Mouse (Mus musculus) midbrain, embryonic 13.5 days (tissue): ENCODE data around the gene Emp2. TPM values are rescaled to one million over a fixed set of nuclear protein-coding genes. Genes with fewer than 3 reads are reported as not detected.

ENCODE experiments used
- ATAC-seq: fragments of 200-750 bp; cut with Nextera tagmentation; 2 replicates; pipeline ENCODE4 v1.8.0; 2017; ENCODE audit warnings: mild to moderate bottlenecking, moderate TSS enrichment, moderate library complexity
- H3K27ac ChIP-seq: fragments of 300-500 bp; sonication (generic); 2 replicates; pipeline ENCODE4 v1.5.1; 2015; ENCODE audit warnings: inconsistent platforms, mild to moderate bottlenecking, moderate library complexity
- H3K27me3 ChIP-seq: fragments of 300-500 bp; sonication (generic); 2 replicates; pipeline ENCODE4 v1.6.1; 2015; ENCODE audit warnings: mild to moderate bottlenecking, inconsistent platforms
- H3K36me3 ChIP-seq: fragments of 300-500 bp; sonication (generic); 2 replicates; pipeline ENCODE4 v1.6.1; 2015; ENCODE audit warnings: mild to moderate bottlenecking, inconsistent platforms
- H3K4me1 ChIP-seq: fragments of 300-500 bp; sonication (generic); replicated peaks from 2 replicates; pipeline ENCODE4 v1.6.1; 2015; ENCODE audit warnings: inconsistent platforms
- H3K4me2 ChIP-seq: fragments of 300-500 bp; sonication (generic); replicated peaks from 2 replicates; pipeline ENCODE4 v1.6.1; 2015; ENCODE audit warnings: moderate library complexity, mild to moderate bottlenecking, inconsistent platforms
- H3K4me3 ChIP-seq: fragments of 300-500 bp; sonication (generic); replicated peaks from 2 replicates; pipeline ENCODE4 v1.5.1; 2015; ENCODE audit warnings: mild to moderate bottlenecking, inconsistent platforms
- H3K9ac ChIP-seq: fragments of 300-500 bp; sonication (generic); replicated peaks from 2 replicates; pipeline ENCODE4 v1.6.1; 2015; ENCODE audit warnings: mild to moderate bottlenecking, inconsistent platforms
- H3K9me3 ChIP-seq: fragments of 300-500 bp; sonication (generic); 2 replicates; pipeline ENCODE4 v1.6.1; 2016; ENCODE audit warnings: mild to moderate bottlenecking, inconsistent platforms
- WGBS: fragments of 180-500 bp; shearing (Covaris S2); methylation state at CpG from one replicate; pipeline ENCODE4 v1.1.7; 2015; 5-methylcytosine and 5-hydroxymethylcytosine counted together
- polyA plus RNA-seq: library from polyadenylated mRNA; unstranded; fragments of >200 nt; fragmentation: Nextera tagmentation; extraction: Ambion mirVana; gene quantifications from 2 replicates; pipeline ENCODE4 v1.2.1, GENCODE M21; 2015

Emp2 gene
- polyA plus RNA-seq, result 2.9 and 3.1 TPM in 2 replicates

DNA sequence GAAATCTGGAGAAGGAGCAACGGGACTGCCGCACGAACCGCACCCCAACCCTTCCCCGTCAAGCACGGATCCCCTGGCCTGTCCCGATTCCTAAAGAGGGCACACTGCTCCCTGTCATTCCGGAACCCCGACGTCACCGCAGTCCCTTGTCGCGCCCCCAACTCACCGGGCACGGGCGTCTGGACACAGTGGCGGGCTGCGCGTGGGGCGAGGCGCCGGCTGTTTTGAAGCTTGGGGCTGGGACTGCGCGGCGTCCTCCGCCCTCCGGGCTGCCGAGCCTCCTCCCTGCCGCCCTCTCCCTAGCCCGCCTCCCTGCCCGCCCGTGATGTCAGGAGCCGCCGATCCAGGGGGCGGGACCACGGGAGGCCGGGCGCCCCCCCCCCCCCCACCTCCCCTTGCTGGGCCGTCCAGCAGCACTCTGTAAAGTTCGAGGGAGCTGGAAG lies at the start of gene Emp2:
Emp2 (minus strand) TSS at position 323 of the 443 bp plus-strand sequence.
- Histone ChIP-seq H3K9ac (peak within 1 kb of the TSS; percentile 55), H3K27me3 (peaks cover 30% of the 10 kb centered on the region), H3K36me3 (no peaks in the 10 kb centered on the region), H3K27ac (no peak within 1 kb of the TSS), H3K4me3 (peak within 1 kb of the TSS; percentile 46), H3K4me1 (peaks cover 11% of the 10 kb centered on the region), H3K4me2 (peak within 1 kb of the TSS; percentile 81), H3K9me3 (no peaks in the 10 kb centered on the region)
- WGBS, result 0% methylated on average over 36 of the region's 40 CpGs
- ATAC-seq, result peak; percentile 79

DNA sequence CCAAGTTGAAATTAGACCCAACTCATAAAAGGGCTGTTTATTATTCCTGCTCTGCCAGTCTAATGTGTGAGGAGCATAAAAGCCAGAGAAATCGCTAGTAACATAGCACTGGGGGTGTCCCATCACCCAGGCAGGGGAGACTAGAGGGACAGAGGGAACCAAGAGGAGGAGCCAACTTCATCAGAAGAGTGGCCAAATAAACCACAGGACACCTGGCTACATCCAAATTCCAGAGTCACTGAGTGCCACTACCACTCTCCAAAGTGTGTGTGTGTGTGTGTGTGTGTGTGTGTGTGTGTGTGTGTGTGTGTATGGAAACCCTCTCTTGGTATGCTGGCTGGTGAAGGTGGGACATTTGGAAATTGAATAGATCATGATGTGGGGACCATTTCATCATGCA lies 49.3 kb upstream of the Emp2 start:
- H3K27ac ChIP-seq, result no peak overlapping the region
- peaks cover 3% of the 10 kb centered on the region; the same call in 1 of the 2 replicates for H3K27me3 ChIP-seq
- no peak overlapping the region for H3K9ac ChIP-seq
- H3K9me3 ChIP-seq, result no peaks in the 10 kb centered on the region
- H3K4me3 ChIP-seq, result no peak overlapping the region
- peaks cover 4% of the 10 kb centered on the region; the same call in 1 of the 2 replicates for H3K4me1 ChIP-seq
- no peak for ATAC-seq
- WGBS, result 74% methylated on average over 1 of the region's 1 CpGs
- H3K4me2 ChIP-seq, result no peak overlapping the region
- H3K36me3 ChIP-seq, result no peaks in the 10 kb centered on the region

DNA sequence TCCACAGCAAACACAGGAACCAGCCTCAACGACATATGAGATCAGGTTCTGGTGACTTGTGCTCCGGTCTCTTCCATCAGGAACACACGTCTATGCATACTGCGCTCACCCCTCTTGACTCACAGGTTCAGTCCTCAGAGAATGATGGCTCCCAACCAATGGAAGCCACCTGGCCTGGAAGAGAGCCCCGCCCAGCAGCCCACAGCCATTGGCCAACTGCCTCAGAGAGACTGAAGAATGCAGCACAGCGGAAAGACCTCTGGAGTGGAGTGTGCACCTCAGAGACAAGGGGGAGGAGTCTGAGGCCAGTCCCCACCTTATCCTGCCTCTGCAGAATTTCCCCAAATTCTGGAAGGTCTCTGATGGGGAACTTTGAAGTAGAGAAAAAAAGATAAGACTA lies 45.5 kb upstream of the Emp2 start:
- Histone ChIP-seq H3K4me3 (no peak overlapping the region), H3K4me1 (peaks cover 7% of the 10 kb centered on the region; the same call in 1 of the 2 replicates), H3K9ac (no peak overlapping the region), H3K4me2 (no peak overlapping the region), H3K9me3 (no peaks in the 10 kb centered on the region), H3K27ac (no peak overlapping the region), H3K36me3 (no peaks in the 10 kb centered on the region), H3K27me3 (peaks cover 3% of the 10 kb centered on the region; the same call in 1 of the 2 replicates)
- peak; percentile 14; the same call in 1 of the 2 replicates for ATAC-seq
- 85% methylated on average over 6 of the region's 6 CpGs for WGBS

DNA sequence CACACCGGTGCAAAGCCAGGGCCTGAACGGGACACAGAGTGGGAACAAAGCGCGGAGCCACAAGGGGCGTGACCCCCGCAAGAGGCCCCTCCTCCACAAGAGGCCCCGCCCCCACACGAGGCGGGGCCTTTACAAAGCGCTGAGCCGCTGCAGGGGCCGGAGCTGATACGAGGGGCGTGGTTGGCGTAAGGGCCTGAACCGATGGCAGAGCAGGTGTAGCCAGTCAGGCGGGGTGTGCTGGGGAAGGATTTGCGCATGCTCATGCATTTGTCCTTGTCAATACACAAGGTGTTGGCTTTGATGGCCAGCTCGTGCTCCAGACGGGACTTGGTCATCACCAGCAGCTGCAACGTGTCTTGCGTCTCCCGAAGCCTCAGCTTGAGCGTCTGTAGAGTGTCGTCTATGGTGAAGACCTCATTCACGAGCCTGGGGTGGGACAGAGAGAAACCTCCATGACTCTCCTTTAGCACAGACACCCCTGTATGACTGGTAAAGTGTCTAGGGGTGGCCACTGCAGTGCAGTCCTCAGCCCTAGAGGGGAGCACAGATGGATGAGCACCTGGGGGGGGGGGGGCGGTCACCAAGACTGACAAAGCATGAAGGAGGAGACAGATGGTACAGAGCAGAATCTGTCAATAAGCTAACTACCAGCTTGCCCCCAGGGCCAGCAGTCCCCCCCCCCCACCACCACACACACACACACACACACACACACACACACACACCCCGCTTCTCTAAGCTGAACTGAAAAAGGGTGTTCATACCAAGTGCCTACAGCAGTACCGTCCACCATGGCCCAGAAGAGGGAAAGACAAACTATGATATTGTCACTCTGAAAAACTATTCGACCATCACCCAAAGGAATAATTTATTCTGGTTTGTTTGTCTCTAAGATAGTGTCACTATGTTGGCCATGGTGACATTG lies 44.5 kb upstream of the Emp2 start:
- peak; percentile 87 for ATAC-seq
- H3K9ac ChIP-seq, result no peak overlapping the region
- H3K9me3 ChIP-seq, result no peaks in the 10 kb centered on the region
- H3K27me3 ChIP-seq, result peaks cover 3% of the 10 kb centered on the region; the same call in 1 of the 2 replicates
- H3K4me2 ChIP-seq, result peak overlapping the region; percentile 49
- no peak overlapping the region for H3K27ac ChIP-seq
- H3K4me1 ChIP-seq, result peaks cover 7% of the 10 kb centered on the region; the same call in 1 of the 2 replicates
- WGBS, result 16% methylated on average over 30 of the region's 30 CpGs
- H3K36me3 ChIP-seq, result no peaks in the 10 kb centered on the region
- peak overlapping the region; percentile 30 for H3K4me3 ChIP-seq

DNA sequence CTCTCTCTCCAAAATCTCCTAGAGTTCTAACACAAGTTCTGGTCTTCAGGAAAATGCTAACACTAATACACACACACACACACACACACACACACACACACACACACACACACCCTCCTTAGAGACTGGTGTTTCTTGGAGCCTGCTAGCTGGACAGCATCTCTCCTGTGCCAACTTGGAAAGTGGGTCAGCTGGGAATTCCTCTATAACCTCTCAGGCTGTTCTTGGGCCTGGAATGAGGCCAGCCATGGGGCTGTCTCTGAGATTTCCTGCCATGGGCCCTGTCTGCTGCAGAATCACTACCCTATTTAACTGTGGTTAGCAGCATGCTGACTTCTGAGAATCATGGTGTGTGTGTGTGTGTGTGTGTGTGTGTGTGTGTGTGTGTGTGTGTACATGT lies 41.2 kb upstream of the Emp2 start:
- Histone ChIP-seq H3K9me3 (no peaks in the 10 kb centered on the region), H3K27me3 (peaks cover 3% of the 10 kb centered on the region; the same call in 1 of the 2 replicates), H3K4me2 (no peak overlapping the region), H3K36me3 (no peaks in the 10 kb centered on the region), H3K4me3 (no peak overlapping the region), H3K9ac (no peak overlapping the region), H3K27ac (no peak overlapping the region), H3K4me1 (peaks cover 7% of the 10 kb centered on the region; the same call in 1 of the 2 replicates)
- no peak for ATAC-seq

DNA sequence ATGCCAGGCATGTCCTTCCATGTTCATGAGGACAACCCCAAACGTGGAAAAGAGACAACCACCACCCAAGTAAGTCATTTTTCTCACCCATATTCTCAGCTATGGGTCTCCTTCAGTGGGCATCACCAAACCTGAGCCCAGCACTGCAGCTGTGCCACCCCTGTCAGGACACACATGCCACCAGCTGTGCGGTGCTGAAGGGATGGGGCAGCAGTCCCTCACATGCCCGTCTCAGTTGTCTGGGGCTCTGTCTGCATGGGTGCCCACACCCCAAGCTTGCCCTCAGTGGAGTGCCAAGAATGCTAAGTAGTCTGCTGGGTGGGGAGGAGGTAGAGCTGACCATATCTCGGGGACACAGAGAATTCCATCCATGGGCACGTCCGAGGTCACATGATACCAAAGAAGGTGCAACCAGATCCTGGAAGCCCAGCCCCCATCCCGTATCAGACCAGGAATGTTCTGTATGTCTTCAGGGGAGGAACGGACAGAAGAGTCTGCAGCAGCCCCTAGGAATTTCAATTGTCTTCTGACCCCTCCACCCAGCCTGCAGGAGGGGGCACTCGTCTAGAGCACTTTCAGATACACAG lies 37.4 kb upstream of the Emp2 start:
- Histone ChIP-seq H3K9me3 (no peaks in the 10 kb centered on the region), H3K9ac (no peak overlapping the region), H3K36me3 (no peaks in the 10 kb centered on the region), H3K4me1 (no peaks in the 10 kb centered on the region), H3K27me3 (no peaks in the 10 kb centered on the region), H3K27ac (no peak overlapping the region), H3K4me2 (no peak overlapping the region), H3K4me3 (no peak overlapping the region)
- WGBS, result 71% methylated on average over 9 of the region's 9 CpGs
- ATAC-seq, result no peak

DNA sequence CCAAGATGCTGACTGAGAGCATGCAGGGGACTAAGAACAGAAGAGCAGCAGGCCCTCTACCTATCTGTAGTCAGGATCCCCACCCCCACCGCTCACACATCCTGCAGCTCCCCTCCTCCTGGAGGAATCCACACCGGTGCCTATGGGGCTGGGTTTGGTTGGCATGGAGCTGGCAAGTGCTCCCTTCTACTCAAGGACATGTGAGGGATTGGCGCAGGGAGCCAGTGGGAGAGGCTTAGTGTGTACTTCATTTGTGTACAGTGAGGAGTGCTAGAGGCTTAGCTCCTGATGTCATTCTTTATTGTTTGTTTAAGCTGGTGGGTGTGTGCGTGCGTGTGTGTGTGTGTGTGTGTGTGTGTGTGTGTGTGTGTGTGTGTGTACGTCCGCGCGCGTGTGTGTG lies 36.1 kb upstream of the Emp2 start:
- H3K27me3 ChIP-seq, result no peaks in the 10 kb centered on the region
- no peak overlapping the region for H3K27ac ChIP-seq
- H3K4me3 ChIP-seq, result no peak overlapping the region
- H3K4me2 ChIP-seq, result no peak overlapping the region
- 82% methylated on average over 10 of the region's 10 CpGs for WGBS
- H3K9me3 ChIP-seq, result no peaks in the 10 kb centered on the region
- 0 out of 2 replicates have a peak, but pooled peaks cover 3% of the 10 kb centered on the region for H3K4me1 ChIP-seq
- 0 out of 2 replicates have a peak, but pooled peaks have one; percentile 24 for ATAC-seq
- H3K36me3 ChIP-seq, result no peaks in the 10 kb centered on the region
- H3K9ac ChIP-seq, result no peak overlapping the region

DNA sequence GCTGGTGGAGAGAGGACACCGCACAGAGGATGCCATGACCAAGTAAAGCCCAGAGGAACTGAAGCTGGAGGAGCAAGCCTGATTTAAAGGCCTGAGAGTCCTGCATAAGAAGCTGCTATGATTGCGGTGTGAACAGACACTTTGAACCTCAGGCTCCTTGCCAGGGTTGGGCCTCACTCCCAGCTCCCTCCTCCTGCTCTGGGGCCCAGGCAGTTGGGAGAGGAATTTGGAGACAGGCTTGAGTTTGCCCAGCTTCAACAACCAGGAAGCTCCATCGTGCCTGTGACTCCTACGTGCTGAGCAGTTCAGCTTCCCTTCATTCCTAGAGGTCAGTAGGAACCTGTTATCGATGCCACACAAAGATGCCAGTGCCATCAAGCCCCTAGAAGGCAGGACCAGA lies 35.7 kb upstream of the Emp2 start:
- Histone ChIP-seq H3K27me3 (no peaks in the 10 kb centered on the region), H3K36me3 (no peaks in the 10 kb centered on the region), H3K4me1 (0 out of 2 replicates have a peak, but pooled peaks cover 6% of the 10 kb centered on the region), H3K9me3 (no peaks in the 10 kb centered on the region), H3K4me3 (no peak overlapping the region), H3K27ac (no peak overlapping the region), H3K9ac (no peak overlapping the region), H3K4me2 (no peak overlapping the region)
- 82% methylated on average over 5 of the region's 5 CpGs for WGBS
- no peak for ATAC-seq

DNA sequence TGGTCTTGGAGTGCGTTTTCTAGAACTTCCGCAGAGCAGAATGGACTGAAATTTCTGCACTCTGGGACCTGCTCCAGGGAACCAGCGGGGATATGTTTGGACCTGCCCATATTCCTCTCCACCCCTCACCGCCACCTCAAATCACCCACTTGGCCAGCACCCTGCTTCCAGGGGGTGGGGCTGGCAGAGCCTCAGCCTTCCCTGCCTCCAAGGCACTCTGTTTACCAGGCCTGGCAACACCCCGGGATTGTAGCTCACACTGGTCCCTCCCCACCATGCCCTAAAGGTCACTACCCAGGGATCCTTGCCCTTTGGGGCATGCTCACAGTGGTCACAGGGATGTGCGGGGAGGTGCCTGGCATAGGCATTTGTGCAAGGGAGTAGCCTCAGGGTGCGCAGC lies 33.8 kb upstream of the Emp2 start:
- no peak overlapping the region for H3K9ac ChIP-seq
- no peak overlapping the region for H3K4me3 ChIP-seq
- ATAC-seq, result no peak
- 92% methylated on average over 7 of the region's 7 CpGs for WGBS
- H3K4me2 ChIP-seq, result no peak overlapping the region
- no peaks in the 10 kb centered on the region for H3K27me3 ChIP-seq
- H3K36me3 ChIP-seq, result no peaks in the 10 kb centered on the region
- no peaks in the 10 kb centered on the region for H3K9me3 ChIP-seq
- H3K4me1 ChIP-seq, result 0 out of 2 replicates have a peak, but pooled peaks cover 6% of the 10 kb centered on the region
- no peak overlapping the region for H3K27ac ChIP-seq

DNA sequence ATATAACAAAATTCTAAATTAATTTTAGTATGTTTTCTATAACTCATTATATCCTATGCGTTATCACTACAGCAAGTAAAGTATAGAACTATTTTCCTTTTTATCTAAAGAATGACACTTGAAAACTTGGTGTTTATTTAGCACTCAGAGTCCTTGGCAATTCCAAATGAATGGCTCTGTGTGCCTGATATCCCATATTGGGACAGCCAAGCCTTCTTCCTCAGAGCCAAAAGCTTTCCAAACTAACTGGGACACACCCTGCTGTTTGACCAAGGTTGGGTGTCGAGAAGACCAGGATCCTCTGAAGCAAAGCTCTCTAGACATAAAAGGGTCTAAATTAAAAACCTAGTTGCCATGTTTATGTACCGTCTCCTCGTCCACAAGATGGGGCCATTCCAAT lies 27.3 kb upstream of the Emp2 start:
- no peaks in the 10 kb centered on the region for H3K27me3 ChIP-seq
- no peaks in the 10 kb centered on the region for H3K9me3 ChIP-seq
- 75% methylated on average over 4 of the region's 4 CpGs for WGBS
- H3K36me3 ChIP-seq, result no peaks in the 10 kb centered on the region
- no peak overlapping the region for H3K9ac ChIP-seq
- no peak overlapping the region for H3K27ac ChIP-seq
- 0 out of 2 replicates have a peak, but pooled peaks cover 6% of the 10 kb centered on the region for H3K4me1 ChIP-seq
- no peak overlapping the region for H3K4me3 ChIP-seq
- ATAC-seq, result no peak
- H3K4me2 ChIP-seq, result no peak overlapping the region

DNA sequence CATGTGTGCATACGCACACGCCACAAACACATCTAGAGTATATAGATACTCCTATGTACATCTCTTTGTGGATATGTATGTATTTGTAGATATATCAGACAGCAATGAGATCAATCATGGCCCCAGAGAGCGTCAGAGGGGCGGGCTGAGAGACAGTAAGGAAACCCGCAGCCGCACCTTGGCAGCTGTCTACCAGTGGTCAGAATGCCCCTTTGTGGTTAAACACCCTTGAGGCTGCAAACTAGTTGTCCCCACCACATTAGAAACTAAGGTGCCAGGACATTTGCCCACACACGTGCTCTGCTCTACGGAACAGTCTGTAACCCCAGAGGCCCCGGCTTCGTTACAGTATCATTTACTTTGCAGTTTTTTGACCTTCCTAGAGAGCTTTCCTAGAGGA lies 26.2 kb upstream of the Emp2 start:
- H3K9me3 ChIP-seq, result no peaks in the 10 kb centered on the region
- no peaks in the 10 kb centered on the region for H3K27me3 ChIP-seq
- 94% methylated on average over 10 of the region's 10 CpGs for WGBS
- no peak overlapping the region for H3K9ac ChIP-seq
- H3K36me3 ChIP-seq, result no peaks in the 10 kb centered on the region
- no peak overlapping the region for H3K4me2 ChIP-seq
- 0 out of 2 replicates have a peak, but pooled peaks cover 3% of the 10 kb centered on the region for H3K4me1 ChIP-seq
- no peak for ATAC-seq
- H3K27ac ChIP-seq, result no peak overlapping the region
- no peak overlapping the region for H3K4me3 ChIP-seq

DNA sequence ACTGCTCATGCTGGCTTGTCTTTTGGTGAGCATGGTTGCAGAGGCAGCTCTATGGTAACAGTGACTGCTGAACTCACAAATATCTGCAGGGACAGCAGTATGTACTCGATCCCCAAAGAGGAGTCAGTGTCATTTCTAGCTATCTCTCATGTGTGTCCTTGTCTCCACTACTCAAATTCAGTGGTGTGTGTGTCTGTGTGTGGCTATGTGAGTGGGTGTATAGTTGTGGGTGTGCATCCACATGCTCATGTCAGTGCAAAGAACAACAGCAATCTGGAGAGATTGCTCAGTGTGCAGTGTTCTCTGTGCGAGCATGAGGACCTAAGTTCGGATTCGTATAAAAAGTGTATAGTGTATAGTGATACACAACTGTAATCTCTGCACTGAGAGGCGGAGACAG lies 24.8 kb upstream of the Emp2 start:
- WGBS, result 92% methylated on average over 5 of the region's 5 CpGs
- H3K27me3 ChIP-seq, result no peaks in the 10 kb centered on the region
- no peak overlapping the region for H3K27ac ChIP-seq
- H3K4me2 ChIP-seq, result no peak overlapping the region
- no peak overlapping the region for H3K9ac ChIP-seq
- H3K4me3 ChIP-seq, result no peak overlapping the region
- no peak for ATAC-seq
- no peaks in the 10 kb centered on the region for H3K4me1 ChIP-seq
- H3K36me3 ChIP-seq, result no peaks in the 10 kb centered on the region
- no peaks in the 10 kb centered on the region for H3K9me3 ChIP-seq
